Mouse (Mus musculus) lung, postnatal 14 days (tissue): ENCODE measurements around the gene Nuf2.

Source experiments
- DNase-seq: peaks from one replicate; pipeline ENCODE4 v3.0.0; 2021

The Nuf2 gene

GRCm38 (mm10) chr1:169462386-169463115 is 68.7 kb downstream of the Nuf2 start:
- DNase-seq, result no peak

- peak; percentile 62 for DNase-seq
These were observed 72.0 kb downstream of the Nuf2 start for GRCm38 (mm10) chr1:169459071-169459782.
